9 mouse cellular contexts compared by ENCODE assay signal in the genomic region with DNA sequence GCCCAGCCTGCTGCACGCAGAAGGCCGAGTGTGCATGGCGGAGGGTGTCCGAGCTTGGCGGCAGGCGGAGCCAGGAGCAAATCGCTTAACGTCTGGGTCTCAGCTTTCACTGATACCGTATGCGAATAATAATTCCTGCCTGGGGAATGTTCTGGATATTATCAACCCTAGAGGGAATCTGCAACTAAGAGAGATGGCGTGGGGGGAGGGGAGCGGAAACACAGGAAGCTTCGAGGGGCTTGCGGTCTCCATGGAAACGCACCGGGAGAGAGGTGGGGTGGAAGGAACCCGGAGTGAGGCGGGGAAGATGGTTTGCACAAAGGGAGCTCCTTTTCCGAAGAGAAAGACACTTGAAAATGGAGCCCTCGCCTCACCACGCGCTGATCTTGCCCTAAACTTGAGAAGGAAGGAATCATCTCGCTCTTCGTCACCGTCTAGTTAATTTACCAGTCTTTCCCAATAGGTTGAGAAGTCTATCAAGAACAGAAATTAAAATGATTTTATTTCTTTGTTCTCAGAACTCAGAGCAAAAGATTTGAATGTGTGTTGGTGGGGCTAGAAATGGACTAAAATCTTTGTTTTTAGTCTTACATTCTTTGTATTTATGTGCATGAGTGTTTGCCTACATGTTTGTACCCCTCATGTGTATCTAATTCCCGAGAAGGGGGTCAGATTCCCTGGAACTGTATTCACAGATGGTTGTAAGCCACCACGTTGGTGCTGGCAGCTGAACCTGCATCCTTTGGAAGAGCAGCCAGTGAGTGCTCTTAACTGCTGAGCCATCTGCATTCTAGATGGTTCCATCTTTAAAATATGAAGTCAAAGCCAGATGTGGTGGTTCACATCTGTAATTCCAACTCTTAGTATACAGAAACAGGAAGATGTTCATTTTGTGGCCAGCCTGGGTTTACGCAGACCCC. TPM values are rescaled to one million over a fixed set of nuclear protein-coding genes. Genes with fewer than 3 reads are reported as not detected.
DNase-seq lines count a peak whose midpoint lies in the region; ATAC-seq lines count a peak whose summit lies in the region.
"Had no signal": no experiment of that assay in that cellular context is flagged by ENCODE, and none has a peak within 500 bp of the region (broad histone marks: within the 10 kb centered on the region; RNA-seq: fewer than 3 reads in every experiment).

No protein-coding gene starts in this region.

- ATAC-seq in liver, embryonic 16.5 days (ENCODE audit: low read depth), result no peak

- H3K4me1 ChIP-seq in liver, embryonic 16.5 days (ENCODE audit: control insufficient read depth, low read depth, low read length), result peaks cover 8% of the 10 kb centered on the region

- WGBS in liver, embryonic 16.5 days (ENCODE audit: insufficient replicate concordance), result 11% methylated on average over 28 of the region's 28 CpGs

- H3K4me3 ChIP-seq in liver, embryonic 16.5 days (ENCODE audit: low read depth, low read length), result no peak overlapping the region

- H3K9me3 ChIP-seq in liver, embryonic 16.5 days (replicated peaks; ENCODE audit: control insufficient read depth, low read length), result no peaks in the 10 kb centered on the region

- no peaks in the 10 kb centered on the region for H3K36me3 ChIP-seq in liver, embryonic 16.5 days (ENCODE audit: control insufficient read depth, insufficient read depth)

- H3K4me2 ChIP-seq in liver, embryonic 16.5 days (ENCODE audit: low read depth, low read length), result peak overlapping the region; percentile 10; the same call in 1 of the 2 replicates

- H3K27me3 ChIP-seq in liver, embryonic 16.5 days (ENCODE audit: control insufficient read depth, insufficient read depth, low read depth, low read length), result 0 out of 2 replicates have a peak, but pooled peaks cover 2% of the 10 kb centered on the region

- H3K27ac ChIP-seq in liver, embryonic 16.5 days (ENCODE audit: low read length), result no peak overlapping the region

- H3K9ac ChIP-seq in liver, embryonic 16.5 days (ENCODE audit: low read depth, low read length), result no peak overlapping the region

- peak; percentile 92 to 94 for DNase-seq in cerebellum, postnatal 10 days
- no peak for DNase-seq in cerebellum, adult 11 months
- DNase-seq in embryo, embryonic 10 days (ENCODE audit: low spot score), result peak; percentile 95
- DNase-seq in heart, adult 8-10 months (ENCODE audit: low spot score), result peak; percentile 37
- DNase-seq in kidney, postnatal 25 days, result peak; percentile 63 to 73
- peak; percentile 52 for DNase-seq in ovary, postnatal 14 days (ENCODE audit: low spot score)
- no peak for DNase-seq in spleen, postnatal 4 days (ENCODE audit: low spot score in 2 of 2)

RNA-seq across cellular contexts. Expression of a gene that starts 22.8 kb away (rescaled TPM):
- not detected for total RNA-seq in heart, adult 8-10 months (2022)
- 0.15 and 0.16 TPM in 2 replicates for polyA plus RNA-seq in liver, embryonic 16.5 days (2015; fragmentation: Nextera tagmentation; extraction: Ambion mirVana)
- total RNA-seq: hematopoietic stem cell, adult 5-6 weeks had no signal

RNA-seq across cellular contexts. Expression of a gene that starts 32.5 kb away (rescaled TPM):
- 10 to 100 TPM; 31.0 to 45.6 (median 36.2) TPM for total RNA-seq in heart, adult 8-10 months (2022)
- polyA plus RNA-seq in liver, embryonic 16.5 days (2015; fragmentation: Nextera tagmentation; extraction: Ambion mirVana), result 20.5 and 26.3 TPM in 2 replicates

RNA-seq across cellular contexts. Expression of a gene that starts 46.4 kb away (rescaled TPM):
- 1 to 10 TPM; 4.4 to 9.5 (median 6.3) TPM for total RNA-seq in heart, adult 8-10 months (2022)
- polyA plus RNA-seq in liver, embryonic 16.5 days (2015; fragmentation: Nextera tagmentation; extraction: Ambion mirVana), result 9.5 and 10.4 TPM in 2 replicates

RNA-seq across cellular contexts. Expression of a gene that starts 59.5 kb away (rescaled TPM):
- 10 to 100 TPM; 38.1 to 41.9 (median 40.5) TPM for total RNA-seq in heart, adult 8-10 months (2022)
- polyA plus RNA-seq in liver, embryonic 16.5 days (2015; fragmentation: Nextera tagmentation; extraction: Ambion mirVana), result 2.3 and 3.1 TPM in 2 replicates

Comparison
In these comparisons a context has a peak if more than half of its experiments do, and no peak if none do; other contexts are left out.
1. DNase-seq: peak in cerebellum, postnatal 10 days (2 of 2), embryo, embryonic 10 days (single experiment), heart, adult 8-10 months (single experiment), kidney, postnatal 25 days (2 of 2) and ovary, postnatal 14 days (single experiment); none in cerebellum, adult 11 months (single experiment) and spleen, postnatal 4 days (0 of 2).